Mouse (Mus musculus) heart, embryonic 11.5 days (tissue): ENCODE data around the gene Csf3r. TPM values are rescaled to one million over a fixed set of nuclear protein-coding genes. Genes with fewer than 3 reads are reported as not detected.
A peak's percentile ranks its signal among the peaks of the same experiment; 100 is the strongest.

Experiments used
- ATAC-seq: fragments of 200-750 bp; cut with Nextera tagmentation; replicated peaks from 2 replicates; pipeline ENCODE4 v1.8.0; 2017; ENCODE audit warnings: moderate library complexity; ENCODE audit not compliant: insufficient number of reproducible peaks, low FRiP score, low TSS enrichment
- H3K27ac ChIP-seq: fragments of 300-500 bp; sonication (generic); 2 replicates; pipeline ENCODE4 v1.5.1; 2014; ENCODE audit warnings: mild to moderate bottlenecking, low read depth, low read length
- H3K27me3 ChIP-seq: fragments of 300-500 bp; sonication (generic); 2 replicates; pipeline ENCODE4 v1.6.1; 2014; ENCODE audit warnings: mild to moderate bottlenecking, low read length, mixed read lengths; ENCODE audit not compliant: control insufficient read depth, insufficient read depth
- H3K36me3 ChIP-seq: fragments of 300-500 bp; sonication (generic); 2 replicates; pipeline ENCODE4 v1.6.1; 2014; ENCODE audit warnings: mild to moderate bottlenecking, low read length, moderate library complexity, mixed read lengths; ENCODE audit not compliant: control insufficient read depth, insufficient read depth
- H3K4me1 ChIP-seq: fragments of 300-500 bp; sonication (generic); 2 replicates; pipeline ENCODE4 v1.6.1; 2014; ENCODE audit warnings: low read length; ENCODE audit not compliant: control insufficient read depth, insufficient read depth
- H3K4me2 ChIP-seq: fragments of 300-500 bp; sonication (generic); 2 replicates; pipeline ENCODE4 v1.6.1; 2014; ENCODE audit warnings: mild to moderate bottlenecking, moderate library complexity
- H3K4me3 ChIP-seq: fragments of 300-500 bp; sonication (generic); 2 replicates; pipeline ENCODE4 v1.5.1; 2014; ENCODE audit warnings: low read depth, low read length
- H3K9ac ChIP-seq: fragments of 300-500 bp; sonication (generic); 2 replicates; pipeline ENCODE4 v1.6.1; 2014; ENCODE audit warnings: mild to moderate bottlenecking, low read depth, low read length, moderate library complexity
- H3K9me3 ChIP-seq: fragments of 300-500 bp; sonication (generic); replicated peaks from 2 replicates; pipeline ENCODE4 v1.6.1; 2016; ENCODE audit warnings: low read length; ENCODE audit not compliant: control insufficient read depth
- WGBS: fragments of 180-500 bp; shearing (Covaris S2); extraction: QIAGEN DNeasy Blood & Tissue Kit; methylation state at CpG from one replicate; pipeline ENCODE4 v1.1.7; 2014; ENCODE audit not compliant: insufficient replicate concordance; 5-methylcytosine and 5-hydroxymethylcytosine counted together
- polyA plus RNA-seq: library from polyadenylated mRNA; unstranded; fragments of >200 nt; fragmentation: Nextera tagmentation; extraction: Ambion mirVana; gene quantifications from 2 replicates; pipeline ENCODE4 v1.2.1, GENCODE M21; 2014

Csf3r gene
- polyA plus RNA-seq, 1 experiment from 2014 or later, result 0.33 TPM

DNA sequence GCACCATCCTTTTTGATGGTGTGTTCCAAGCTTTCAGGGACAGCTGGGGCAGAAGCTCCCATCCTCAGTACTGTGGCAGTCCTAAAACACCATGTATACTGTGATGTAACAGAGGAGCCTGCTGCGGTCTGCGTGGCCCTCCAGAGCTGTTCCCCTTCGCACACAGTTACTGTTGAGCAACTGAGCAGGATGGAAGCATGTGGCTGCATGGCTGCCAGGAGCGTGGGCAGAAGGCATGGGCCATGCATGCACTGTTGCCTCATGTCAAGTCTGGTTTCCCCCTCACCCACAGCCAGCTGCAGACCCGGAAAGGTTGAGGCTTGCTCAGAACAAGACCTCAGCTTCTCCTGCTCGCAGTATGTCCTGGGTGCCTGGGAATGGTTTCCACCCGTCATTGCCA, 40.9 kb downstream of the Csf3r start:
- Histone ChIP-seq H3K36me3 (no peaks in the 10 kb centered on the region), H3K9me3 (no peaks in the 10 kb centered on the region), H3K4me1 (no peaks in the 10 kb centered on the region), H3K4me3 (no peak overlapping the region), H3K27ac (no peak overlapping the region), H3K27me3 (no peaks in the 10 kb centered on the region), H3K4me2 (no peak overlapping the region), H3K9ac (no peak overlapping the region)
- WGBS, result 82% methylated on average over 7 of the region's 7 CpGs
- no peak for ATAC-seq

- ATAC-seq, result no peak
- Histone ChIP-seq H3K36me3 (no peaks in the 10 kb centered on the region), H3K9ac (no peak overlapping the region), H3K4me3 (no peak overlapping the region), H3K27me3 (no peaks in the 10 kb centered on the region), H3K9me3 (no peaks in the 10 kb centered on the region), H3K4me2 (no peak overlapping the region), H3K27ac (no peak overlapping the region), H3K4me1 (no peaks in the 10 kb centered on the region)
- 70% methylated on average over 15 of the region's 15 CpGs for WGBS
Observed at GRCm38 (mm10) chr4:126067401-126068077, 43.2 kb downstream of the Csf3r start.

DNA sequence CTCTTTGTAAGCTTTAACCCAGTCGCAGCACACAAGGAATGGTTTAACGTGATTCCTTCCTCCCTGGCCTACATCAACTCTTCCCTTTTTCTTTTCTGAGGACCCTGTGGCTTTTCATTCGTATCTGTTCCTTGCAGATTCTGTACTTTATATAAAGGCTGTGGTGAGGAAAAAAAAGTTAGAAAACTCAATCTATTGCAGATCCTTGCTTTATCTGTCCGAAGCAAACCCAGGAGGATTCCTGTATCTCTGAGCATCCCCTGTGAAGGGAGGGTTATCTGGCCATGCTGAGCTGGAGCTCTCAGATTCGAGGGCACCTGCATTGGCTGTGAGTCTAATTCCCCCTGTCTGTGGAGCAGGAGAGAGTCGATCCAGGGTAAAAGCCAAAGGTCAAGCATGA, 44.5 kb downstream of the Csf3r start:
- Histone ChIP-seq H3K4me1 (no peaks in the 10 kb centered on the region), H3K27me3 (no peaks in the 10 kb centered on the region), H3K9me3 (no peaks in the 10 kb centered on the region), H3K4me2 (no peak overlapping the region), H3K36me3 (no peaks in the 10 kb centered on the region), H3K9ac (no peak overlapping the region), H3K27ac (no peak overlapping the region), H3K4me3 (no peak overlapping the region)
- 75% methylated on average over 6 of the region's 6 CpGs for WGBS
- ATAC-seq, result no peak

- Histone ChIP-seq H3K4me3 (no peak overlapping the region), H3K4me1 (no peaks in the 10 kb centered on the region), H3K27me3 (no peaks in the 10 kb centered on the region), H3K4me2 (no peak overlapping the region), H3K36me3 (no peaks in the 10 kb centered on the region), H3K27ac (no peak overlapping the region), H3K9ac (no peak overlapping the region), H3K9me3 (no peaks in the 10 kb centered on the region)
- WGBS, result 78% methylated on average over 6 of the region's 6 CpGs
- ATAC-seq, result no peak
Observed at GRCm38 (mm10) chr4:126077833-126078232, 53.5 kb downstream of the Csf3r start.

GRCm38 (mm10) chr4:126079266-126079665, 54.9 kb downstream of the Csf3r start:
- Histone ChIP-seq H3K9me3 (no peaks in the 10 kb centered on the region), H3K4me1 (no peaks in the 10 kb centered on the region), H3K27ac (no peak overlapping the region), H3K27me3 (no peaks in the 10 kb centered on the region), H3K36me3 (no peaks in the 10 kb centered on the region), H3K9ac (no peak overlapping the region), H3K4me3 (no peak overlapping the region), H3K4me2 (no peak overlapping the region)
- no peak for ATAC-seq
- WGBS, result 76% methylated on average over 4 of the region's 4 CpGs

- WGBS, result 86% methylated on average over 1 of the region's 1 CpGs
- H3K27me3 ChIP-seq, result no peaks in the 10 kb centered on the region
Observed at GRCm38 (mm10) chr4:126081601-126082000, 57.3 kb downstream of the Csf3r start.

DNA sequence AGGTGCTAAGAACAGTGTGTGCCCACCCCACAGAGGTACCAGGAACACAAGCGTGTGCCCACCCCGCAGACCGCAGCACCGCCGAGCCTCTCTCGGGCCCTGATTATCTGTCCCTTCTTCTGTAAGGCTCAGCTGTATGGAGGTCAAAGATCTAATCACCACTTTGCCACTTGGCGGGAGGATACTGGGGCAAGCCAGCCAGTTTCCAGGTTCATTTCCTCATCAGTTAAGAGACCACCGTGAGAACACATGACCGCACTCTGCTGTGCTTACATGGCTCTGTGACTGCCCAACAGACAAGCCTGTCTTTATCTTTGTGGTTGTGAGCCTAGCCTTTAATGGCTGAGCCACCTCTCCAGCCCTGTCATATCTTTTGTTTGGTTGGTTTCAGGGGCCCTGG, 58.7 kb downstream of the Csf3r start:
- no peak overlapping the region for H3K4me3 ChIP-seq
- ATAC-seq, result no peak
- H3K9ac ChIP-seq, result no peak overlapping the region
- H3K27ac ChIP-seq, result no peak overlapping the region
- H3K4me2 ChIP-seq, result no peak overlapping the region
- H3K4me1 ChIP-seq, result no peaks in the 10 kb centered on the region
- H3K27me3 ChIP-seq, result no peaks in the 10 kb centered on the region
- H3K9me3 ChIP-seq, result no peaks in the 10 kb centered on the region
- no peaks in the 10 kb centered on the region for H3K36me3 ChIP-seq
- 75% methylated on average over 9 of the region's 9 CpGs for WGBS

More at GRCm38 (mm10) chr4:126081601-126082000, 57.3 kb downstream of the Csf3r start:
- ATAC-seq, result no peak
- Histone ChIP-seq H3K9me3 (no peaks in the 10 kb centered on the region), H3K4me2 (no peak overlapping the region), H3K4me3 (no peak overlapping the region), H3K36me3 (no peaks in the 10 kb centered on the region), H3K27ac (no peak overlapping the region), H3K9ac (no peak overlapping the region), H3K4me1 (no peaks in the 10 kb centered on the region)

DNA sequence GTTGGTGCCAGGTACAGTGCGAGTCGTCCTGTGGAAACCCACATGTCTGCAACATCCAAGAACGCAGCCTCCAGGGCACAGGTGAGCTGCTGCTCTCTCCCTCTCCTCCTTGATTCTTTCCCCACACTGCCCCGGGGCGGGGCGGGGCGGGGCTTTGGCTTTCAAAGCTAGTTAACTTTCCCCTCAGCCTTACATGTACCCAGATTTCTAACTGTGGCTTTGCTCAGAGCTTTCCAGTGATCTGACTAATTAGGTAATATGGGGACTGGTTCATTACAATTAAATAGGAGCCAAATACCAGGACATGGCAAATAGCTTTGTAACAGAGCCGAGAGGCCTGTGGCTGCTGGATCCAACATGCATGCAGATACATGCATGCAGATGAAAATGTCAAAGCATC, 60.0 kb downstream of the Csf3r start:
- no peaks in the 10 kb centered on the region for H3K4me1 ChIP-seq
- H3K9ac ChIP-seq, result no peak overlapping the region
- no peak overlapping the region for H3K27ac ChIP-seq
- no peaks in the 10 kb centered on the region for H3K36me3 ChIP-seq
- no peak overlapping the region for H3K4me3 ChIP-seq
- ATAC-seq, result no peak
- no peak overlapping the region for H3K4me2 ChIP-seq
- WGBS, result 71% methylated on average over 8 of the region's 8 CpGs
- no peaks in the 10 kb centered on the region for H3K9me3 ChIP-seq
- no peaks in the 10 kb centered on the region for H3K27me3 ChIP-seq

DNA sequence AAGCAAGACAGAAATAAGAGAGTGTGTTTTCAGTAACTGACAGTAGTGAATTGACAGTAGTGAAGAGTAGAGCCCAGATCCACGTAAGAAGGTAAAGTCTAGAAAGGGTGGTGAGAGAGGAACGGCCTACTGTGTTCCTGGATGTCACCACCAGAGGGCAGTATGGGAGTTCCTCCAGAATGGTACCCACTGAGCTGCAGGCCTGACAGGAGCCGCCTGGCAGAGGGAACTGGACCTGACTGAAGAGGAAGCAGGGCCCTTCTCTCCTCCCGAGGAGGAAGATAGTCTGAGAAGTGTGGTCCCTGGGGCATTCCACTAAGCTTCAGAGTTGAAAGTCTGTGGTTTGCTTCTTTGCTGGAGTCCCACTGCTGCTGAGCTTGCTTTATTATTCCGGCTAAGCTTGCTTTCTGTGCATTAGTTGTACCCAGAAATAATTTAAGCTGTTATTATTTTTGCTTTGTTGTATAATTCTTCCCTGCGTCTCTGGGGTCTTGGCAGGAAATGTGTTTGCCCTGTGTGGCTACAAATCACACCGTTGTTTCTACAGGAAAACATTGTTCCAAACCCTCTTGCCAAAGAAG, 61.7 kb downstream of the Csf3r start:
- ATAC-seq, result peak; percentile 53; the same call in 1 of the 2 replicates
- Histone ChIP-seq H3K36me3 (no peaks in the 10 kb centered on the region), H3K27ac (no peak overlapping the region), H3K9me3 (no peaks in the 10 kb centered on the region), H3K4me2 (no peak overlapping the region), H3K27me3 (no peaks in the 10 kb centered on the region), H3K9ac (no peak overlapping the region), H3K4me1 (no peaks in the 10 kb centered on the region), H3K4me3 (no peak overlapping the region)
- WGBS, result 31% methylated on average over 7 of the region's 7 CpGs
